Mouse (Mus musculus) myocyte (in vitro differentiated cells): ENCODE data around the gene Gng12. TPM values are rescaled to one million over a fixed set of nuclear protein-coding genes. Genes with fewer than 3 reads are reported as not detected.

Experiments
- H3K27me3 ChIP-seq: one replicate; pipeline ENCODE4 v1.6.1; 2011; ENCODE audit not compliant: control insufficient read depth, insufficient read depth, insufficient read length
- H3K36me3 ChIP-seq: one replicate; pipeline ENCODE4 v1.6.1; 2011; ENCODE audit not compliant: control insufficient read depth, insufficient read depth
- H3K4me2 ChIP-seq: one replicate; pipeline ENCODE4 v1.6.1; 2011; ENCODE audit warnings: low read depth, control low read depth
- H3K4me3 ChIP-seq: one replicate; pipeline ENCODE4 v1.5.1; 2011; ENCODE audit warnings: mild to moderate bottlenecking, control low read depth, moderate library complexity
- H3K79me2 ChIP-seq: one replicate; pipeline ENCODE4 v1.6.1; 2011; ENCODE audit not compliant: control insufficient read depth, insufficient read depth
- H3ac ChIP-seq: one replicate; pipeline ENCODE4 v1.6.1; 2011; ENCODE audit not compliant: control insufficient read depth, insufficient read length
- CEBPB ChIP-seq: IDR thresholded peaks from 2 replicates; pipeline ENCODE4 v1.6.1; 2011; ENCODE audit warnings: mild to moderate bottlenecking, moderate library complexity; ENCODE audit not compliant: poor library complexity, insufficient read depth, severe bottlenecking
- E2F4 ChIP-seq: IDR thresholded peaks from one replicate; pipeline ENCODE4 v1.6.1; 2011; ENCODE audit warnings: mild to moderate bottlenecking, control low read depth, moderate library complexity; ENCODE audit not compliant: insufficient read depth
- MAX ChIP-seq: IDR thresholded peaks from one replicate; pipeline ENCODE4 v1.6.1; 2011; ENCODE audit warnings: low read depth, mild to moderate bottlenecking, control low read depth
- MYOD1 ChIP-seq, 3 experiments: IDR thresholded peaks; one replicate each; pipeline ENCODE4 v1.6.1; 2011; ENCODE audit warnings: control low read depth in 2 of 3, low read depth in 2 of 3, mild to moderate bottlenecking in 2 of 3, moderate library complexity in 1 of 3; ENCODE audit not compliant: insufficient read length in 2 of 3, control insufficient read depth in 1 of 3
- MYOG ChIP-seq, 3 experiments: IDR thresholded peaks; one replicate each; pipeline ENCODE4 v1.6.1; 2011; ENCODE audit warnings: control low read depth in 2 of 3, low read depth in 2 of 3, mild to moderate bottlenecking in 2 of 3; ENCODE audit not compliant: insufficient read length in 2 of 3, control insufficient read depth in 1 of 3, insufficient read depth in 1 of 3
- POLR2A ChIP-seq: IDR thresholded peaks from one replicate; pipeline ENCODE4 v1.6.1; 2011; ENCODE audit warnings: low read depth, mild to moderate bottlenecking, control low read depth, moderate library complexity; ENCODE audit not compliant: insufficient read length
- POLR2AphosphoS2 ChIP-seq: IDR thresholded peaks from one replicate; pipeline ENCODE4 v1.6.1; 2011; ENCODE audit warnings: low read depth, control low read depth; ENCODE audit not compliant: insufficient read length
- REST ChIP-seq: IDR thresholded peaks from one replicate; pipeline ENCODE4 v1.6.1; 2011; ENCODE audit warnings: mild to moderate bottlenecking, control low read depth, moderate library complexity; ENCODE audit not compliant: insufficient read depth, insufficient read length
- SRF ChIP-seq: IDR thresholded peaks from one replicate; pipeline ENCODE4 v1.6.1; 2011; ENCODE audit warnings: low read depth; ENCODE audit not compliant: control insufficient read depth, insufficient read length
- TCF12 ChIP-seq: IDR thresholded peaks from one replicate; pipeline ENCODE4 v1.6.1; 2011; ENCODE audit warnings: mild to moderate bottlenecking, control low read depth; ENCODE audit not compliant: poor library complexity, insufficient read depth, severe bottlenecking
- TCF3 ChIP-seq: IDR thresholded peaks from one replicate; pipeline ENCODE4 v1.6.1; 2011; ENCODE audit warnings: low read depth, control low read depth; ENCODE audit not compliant: insufficient read length
- USF1 ChIP-seq: IDR thresholded peaks from one replicate; pipeline ENCODE4 v1.6.1; 2011; ENCODE audit warnings: low read depth, mild to moderate bottlenecking, control low read depth, moderate library complexity
- polyA plus RNA-seq: library from polyadenylated mRNA; unstranded; fragments of >200 nt; fragmentation: generic; extraction: Trizol; gene quantifications from one replicate; pipeline ENCODE4 v1.2.1, GENCODE M21; 2012; ENCODE audit warnings: missing spikeins

The Gng12 gene
- polyA plus RNA-seq, 1 experiment, result 37.8 TPM

DNA sequence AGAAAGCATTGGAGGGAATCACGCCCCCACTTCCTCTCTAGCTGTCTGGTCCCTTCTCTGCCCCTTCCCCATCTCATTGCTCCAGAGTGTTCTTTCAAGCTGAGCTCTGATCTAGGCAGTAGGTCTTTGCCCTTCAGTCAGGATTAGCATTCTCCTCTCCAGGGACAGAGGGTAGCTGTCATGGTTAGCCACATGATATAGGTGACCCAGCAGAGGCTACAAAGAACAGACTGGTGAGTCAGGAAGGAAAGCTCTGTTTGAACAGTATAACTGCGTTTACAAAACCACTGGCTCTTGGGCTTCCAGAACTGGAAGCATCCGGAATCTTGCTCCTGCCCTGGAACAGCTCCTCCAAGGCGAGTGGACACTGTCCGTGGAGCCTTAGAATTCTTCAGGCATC, 87.9 kb downstream of the Gng12 start:
- Histone ChIP-seq H3K79me2 (no peaks in the 10 kb centered on the region), H3ac (no peak overlapping the region), H3K27me3 (no peaks in the 10 kb centered on the region), H3K36me3 (no peaks in the 10 kb centered on the region), H3K4me2 (no peak overlapping the region), H3K4me3 (no peak overlapping the region)
- TF ChIP-seq MAX (no peak), CEBPB (no peak)

DNA sequence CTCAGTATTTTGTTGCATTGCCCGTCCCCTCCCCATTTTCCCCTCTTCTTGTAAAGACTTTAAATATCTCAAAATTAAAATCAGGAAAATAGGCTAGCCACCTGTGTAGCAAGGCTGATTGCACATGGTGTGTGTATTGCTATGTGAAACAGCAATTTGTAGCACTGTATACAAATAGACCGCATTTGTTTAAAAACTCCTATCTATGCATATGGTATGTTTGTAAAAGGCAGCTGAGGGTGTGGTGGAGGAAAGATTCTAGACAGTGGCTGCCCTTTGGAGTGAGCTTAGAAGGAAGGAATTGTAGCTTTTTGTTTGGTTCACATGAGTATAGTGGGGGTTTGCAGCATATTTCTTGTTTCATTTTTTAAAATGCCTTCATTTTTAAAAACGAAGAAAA, 88.5 kb downstream of the Gng12 start:
- H3ac ChIP-seq, result no peak overlapping the region
- H3K4me2 ChIP-seq, result no peak overlapping the region
- no peaks in the 10 kb centered on the region for H3K27me3 ChIP-seq
- H3K79me2 ChIP-seq, result no peaks in the 10 kb centered on the region
- no peak overlapping the region for H3K4me3 ChIP-seq
- no peak for TF ChIP-seq USF1
- no peak for TF ChIP-seq MYOG (IDR thresholded peaks at IDR 0.05; ENCODE audit: control insufficient read depth in 1 of 3, insufficient read depth in 1 of 3, insufficient read length in 2 of 3, low read depth in 2 of 3)
- no peak for TF ChIP-seq REST
- TF ChIP-seq TCF12, result no peak
- TF ChIP-seq MAX, result no peak
- no peak for TF ChIP-seq E2F4
- TF ChIP-seq TCF3, result no peak
- no peak for TF ChIP-seq POLR2AphosphoS2
- no peaks in the 10 kb centered on the region for H3K36me3 ChIP-seq

DNA sequence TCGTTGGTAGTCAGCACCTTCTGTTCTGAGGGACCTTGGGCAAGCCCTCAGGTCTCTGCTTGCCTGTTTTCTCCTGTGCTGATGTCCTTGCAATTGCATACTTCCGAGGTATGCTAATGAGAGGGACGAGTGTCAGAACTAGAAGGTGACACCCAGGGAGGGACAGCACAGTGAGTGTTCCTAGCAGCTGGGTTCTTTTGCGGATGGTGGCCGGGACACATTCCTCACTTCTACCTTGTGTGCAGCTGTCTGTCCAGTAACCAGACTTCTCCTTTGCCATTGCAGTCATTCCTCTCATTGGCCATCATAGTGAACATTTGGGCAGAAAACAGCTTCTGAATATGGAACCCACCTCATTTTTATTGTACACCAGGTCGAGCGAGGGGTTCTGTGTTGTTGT, 89.3 kb downstream of the Gng12 start:
- no peaks in the 10 kb centered on the region for H3K27me3 ChIP-seq
- no peak overlapping the region for H3K4me2 ChIP-seq
- TF ChIP-seq TCF12, result no peak
- TF ChIP-seq POLR2AphosphoS2, result no peak
- no peak for TF ChIP-seq REST
- peak; percentile 37 to 76 (median 42) for TF ChIP-seq MYOG (IDR thresholded peaks at IDR 0.05; ENCODE audit: control insufficient read depth in 1 of 3, insufficient read depth in 1 of 3, insufficient read length in 2 of 3, low read depth in 2 of 3)
- TF ChIP-seq MAX, result no peak
- TF ChIP-seq MYOD1 (IDR thresholded peaks at IDR 0.05; ENCODE audit: control insufficient read depth in 1 of 3, insufficient read length in 2 of 3, low read depth in 2 of 3), result peak; percentile 18 to 92 (median 53)
- TF ChIP-seq TCF3, result peak; percentile 43
- H3K36me3 ChIP-seq, result no peaks in the 10 kb centered on the region
- no peak overlapping the region for H3K4me3 ChIP-seq
- no peaks in the 10 kb centered on the region for H3K79me2 ChIP-seq
- H3ac ChIP-seq, result no peak overlapping the region

DNA sequence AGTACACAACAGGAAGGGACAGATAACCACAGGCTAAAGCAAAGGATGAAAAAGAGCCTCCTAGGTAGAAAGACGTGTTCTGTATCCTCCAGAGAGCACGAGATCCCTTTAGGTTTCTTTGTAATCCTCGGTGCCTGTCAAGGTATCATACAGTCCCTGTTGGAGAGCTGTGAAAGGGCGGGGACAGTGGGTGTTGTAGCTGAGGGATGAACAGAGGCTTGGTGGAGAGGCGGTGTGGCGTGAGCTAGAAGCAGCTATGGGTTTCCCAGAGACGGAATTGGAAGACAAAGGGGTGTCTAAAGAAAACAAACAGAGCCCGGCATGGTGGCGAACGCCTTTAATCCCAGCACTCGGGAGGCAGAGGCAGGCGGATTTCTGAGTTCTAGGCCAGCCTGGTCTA, 89.9 kb downstream of the Gng12 start:
- Histone ChIP-seq H3K4me2 (no peak overlapping the region), H3K79me2 (no peaks in the 10 kb centered on the region), H3ac (no peak overlapping the region), H3K36me3 (no peaks in the 10 kb centered on the region), H3K4me3 (no peak overlapping the region), H3K27me3 (no peaks in the 10 kb centered on the region)
- no peak for TF ChIP-seq MYOD1 (IDR thresholded peaks at IDR 0.05; ENCODE audit: control insufficient read depth in 1 of 3, insufficient read length in 2 of 3, low read depth in 2 of 3)
- no peak for TF ChIP-seq MYOG (IDR thresholded peaks at IDR 0.05; ENCODE audit: control insufficient read depth in 1 of 3, insufficient read depth in 1 of 3, insufficient read length in 2 of 3, low read depth in 2 of 3)
- no peak for TF ChIP-seq CEBPB
- TF ChIP-seq POLR2AphosphoS2, result no peak
- TF ChIP-seq TCF3, result no peak
- no peak for TF ChIP-seq MAX
- no peak for TF ChIP-seq POLR2A
- TF ChIP-seq SRF, result no peak
- no peak for TF ChIP-seq E2F4
- no peak for TF ChIP-seq REST
- no peak for TF ChIP-seq TCF12
- no peak for TF ChIP-seq USF1

DNA sequence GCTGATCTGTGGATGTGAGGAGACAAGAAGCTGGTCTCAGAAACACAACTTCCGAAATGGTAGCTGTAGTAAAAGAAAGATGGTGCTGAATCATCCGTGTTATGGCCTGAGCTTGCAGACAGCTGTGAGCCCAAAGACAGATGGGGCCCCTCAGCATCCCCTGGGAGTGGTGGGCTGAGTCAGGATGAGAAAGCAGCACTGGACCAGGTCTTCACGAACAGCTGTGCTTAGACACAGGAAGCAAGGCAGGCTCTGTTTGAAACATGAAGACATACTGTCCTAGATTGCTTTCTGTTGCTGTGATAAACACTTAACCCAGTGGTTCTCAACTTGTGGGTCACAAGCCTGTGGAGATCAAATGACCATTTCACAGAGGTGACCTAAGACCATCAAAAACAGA, 91.4 kb downstream of the Gng12 start:
- H3K27me3 ChIP-seq, result no peaks in the 10 kb centered on the region

More for the DNA sequence above, 91.4 kb downstream of the Gng12 start:
- Histone ChIP-seq H3K4me3 (no peak overlapping the region), H3K79me2 (no peaks in the 10 kb centered on the region), H3K36me3 (no peaks in the 10 kb centered on the region), H3ac (no peak overlapping the region), H3K4me2 (peak overlapping the region; percentile 53)
- TF ChIP-seq TCF12 (peak; percentile 94), MYOG (IDR thresholded peaks at IDR 0.05; ENCODE audit: control insufficient read depth in 1 of 3, insufficient read depth in 1 of 3, insufficient read length in 2 of 3, low read depth in 2 of 3) (peak; percentile 85 to 99 (median 88)), E2F4 (no peak), TCF3 (peak; percentile 79), CEBPB (peak; percentile 65), MYOD1 (IDR thresholded peaks at IDR 0.05; ENCODE audit: control insufficient read depth in 1 of 3, insufficient read length in 2 of 3, low read depth in 2 of 3) (peak; percentile 71 to 99 (median 96)), USF1 (no peak)
